Mouse (Mus musculus): Measurements from ENCODE around the gene Elac2. TPM values are rescaled to one million over a fixed set of nuclear protein-coding genes. Genes with fewer than 3 reads are reported as not detected.

The Elac2 gene
- total RNA-seq, 2 experiments from 2014 or later = 7.0 to 17.4 TPM

- no peak for ATAC-seq (ENCODE audit: poor library complexity, severe bottlenecking)
Measured at GRCm38 (mm10) chr11:65016754-65017153, 37.9 kb downstream of the Elac2 start.

GRCm38 (mm10) chr11:65020744-65021143 is 41.9 kb downstream of the Elac2 start:
- no peak for ATAC-seq (ENCODE audit: poor library complexity, severe bottlenecking)

- no peak for ATAC-seq (ENCODE audit: poor library complexity, severe bottlenecking)
Measured at GRCm38 (mm10) chr11:65022771-65023170, 43.9 kb downstream of the Elac2 start.

GRCm38 (mm10) chr11:65028049-65028448 is 49.2 kb downstream of the Elac2 start:
- ATAC-seq (ENCODE audit: poor library complexity, severe bottlenecking) = no peak

GRCm38 (mm10) chr11:65030201-65030600 is 51.4 kb downstream of the Elac2 start:
- ATAC-seq (ENCODE audit: poor library complexity, severe bottlenecking) = no peak

- no peak for ATAC-seq (ENCODE audit: poor library complexity, severe bottlenecking)
Measured at GRCm38 (mm10) chr11:65032221-65032620, 53.4 kb downstream of the Elac2 start.

- no peak for ATAC-seq (ENCODE audit: poor library complexity, severe bottlenecking)
Measured at GRCm38 (mm10) chr11:65038996-65039395, 60.2 kb downstream of the Elac2 start.

- ATAC-seq (ENCODE audit: poor library complexity, severe bottlenecking) = no peak
Measured at GRCm38 (mm10) chr11:65039517-65040095, 60.8 kb downstream of the Elac2 start.

GRCm38 (mm10) chr11:65040556-65040955 is 61.7 kb downstream of the Elac2 start:
- no peak for ATAC-seq (ENCODE audit: poor library complexity, severe bottlenecking)

GRCm38 (mm10) chr11:65049090-65049489 is 70.3 kb downstream of the Elac2 start:
- no peak for ATAC-seq (ENCODE audit: poor library complexity, severe bottlenecking)

GRCm38 (mm10) chr11:65050819-65051218 is 72.0 kb downstream of the Elac2 start:
- ATAC-seq (ENCODE audit: poor library complexity, severe bottlenecking) = no peak

Other genes starting within 250 kb of the Elac2 start
- gene 1700086D15Rik, start 180.9 kb downstream of the Elac2 start, total RNA-seq (2015) = not detected in 2 replicates
- gene 1700086D15Rik, start 180.9 kb downstream of the Elac2 start, total RNA-seq (2017) = not detected in 2 replicates
- gene Arhgap44, start 183.9 kb downstream of the Elac2 start, total RNA-seq (2015) = not detected in 2 replicates
- not detected in 2 replicates for gene Arhgap44, start 183.9 kb downstream of the Elac2 start, total RNA-seq (2017)